Mouse (Mus musculus) liver, adult 2 months (tissue): ENCODE results near the gene Fars2.

ENCODE experiments used
- CTCF ChIP-seq: fragments of 200-500 bp; IDR thresholded peaks from 2 replicates; pipeline ENCODE4 v1.5.1; 2011; ENCODE audit warnings: low read depth, low read length, control low read depth
- POLR2A ChIP-seq: fragments of 200-500 bp; IDR thresholded peaks from 2 replicates; pipeline ENCODE4 v1.6.1; 2011; ENCODE audit warnings: low read length, control low read depth; ENCODE audit not compliant: insufficient read depth; ENCODE audit errors: extremely low read depth

- TF ChIP-seq CTCF (no peak), POLR2A (no peak)
Measured at GRCm38 (mm10) chr13:36273497-36273896, 156.3 kb downstream of the Fars2 start.
